Mouse (Mus musculus) cerebellum, postnatal 4 days (tissue): Measurements from ENCODE around the gene Relt.

Experiments
- DNase-seq, 2 experiments: peaks; one replicate each; pipeline ENCODE4 v3.0.0; 2022; ENCODE audit warnings: low spot score in 2 of 2, mixed read lengths in 1 of 2

Relt gene

GRCm38 (mm10) chr7:100862828-100863638 lies at the start of gene Relt:
Gene Relt (minus strand): TSS chr7:100863446.
- peak; percentile 95 to 98 for DNase-seq

GRCm38 (mm10) chr7:100911791-100912190 lies 48.5 kb upstream of the Relt start:
- no peak for DNase-seq

DNA sequence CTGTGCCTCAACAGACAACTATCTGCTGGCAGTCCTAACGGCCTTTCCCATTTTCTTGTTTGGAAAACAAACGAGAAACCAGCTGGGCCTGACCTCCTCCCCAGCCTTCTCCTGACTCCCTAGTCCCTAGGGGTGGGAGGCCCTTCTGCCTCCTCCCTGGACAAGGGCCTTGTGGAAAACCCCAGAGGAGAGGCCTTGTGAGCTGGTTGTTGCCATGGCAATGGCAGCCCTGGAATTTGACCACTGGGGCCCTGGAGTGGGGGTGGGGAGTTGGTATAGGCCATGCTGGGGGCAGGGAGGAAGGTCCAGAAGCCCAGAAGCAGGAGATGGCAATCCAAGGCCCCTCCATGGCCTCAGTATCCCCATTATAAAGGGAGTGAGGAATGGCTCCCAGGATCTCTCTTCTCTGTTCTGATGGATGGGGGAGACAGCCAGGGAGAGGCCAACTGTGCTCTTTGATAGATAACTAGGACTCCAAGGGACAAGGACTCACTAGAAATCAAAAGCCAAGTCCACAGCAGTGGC lies 48.1 kb upstream of the Relt start:
- no peak for DNase-seq

DNA sequence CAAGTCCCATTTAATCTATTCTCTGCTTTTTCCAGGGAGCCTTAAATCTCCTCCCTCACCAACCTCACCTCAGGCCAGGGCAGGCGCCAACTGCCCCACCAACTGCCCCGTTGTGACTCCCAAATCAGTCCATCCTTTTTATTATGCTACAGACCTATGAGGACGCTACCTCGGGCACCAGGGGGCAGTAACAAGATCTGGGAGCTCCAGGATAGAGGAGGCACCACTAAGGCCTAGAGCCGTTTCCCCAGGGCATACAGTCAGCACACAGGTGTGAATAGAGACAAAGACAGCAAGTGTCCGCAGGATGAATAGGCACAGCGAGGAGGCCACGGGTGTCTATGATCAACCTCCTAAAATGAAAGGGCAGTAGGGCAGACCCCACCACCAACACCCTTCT lies 45.3 kb upstream of the Relt start:
- no peak for DNase-seq

GRCm38 (mm10) chr7:100908061-100908460 lies 44.8 kb upstream of the Relt start:
- DNase-seq: no peak

DNA sequence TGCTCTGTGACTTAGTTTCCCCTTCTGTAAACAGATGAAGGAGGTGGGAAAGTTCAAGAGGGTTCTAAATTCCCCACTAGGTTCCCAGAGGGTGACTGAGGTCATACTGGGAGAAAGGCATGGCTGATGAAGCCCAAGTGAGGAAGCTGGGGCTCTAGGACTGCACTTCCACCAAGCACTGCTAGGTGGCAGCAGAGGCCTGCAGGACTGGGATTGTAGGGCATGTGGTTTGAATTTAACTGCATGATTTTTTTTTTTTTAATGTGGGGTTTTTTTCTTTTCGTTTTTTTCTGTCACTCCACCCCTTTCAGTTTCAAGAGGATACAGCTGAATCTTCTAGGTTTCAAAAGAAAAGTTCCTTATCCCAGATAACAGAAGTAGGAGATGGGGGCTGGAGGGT lies 44.0 kb upstream of the Relt start:
- DNase-seq: peak; percentile 64 to 87

GRCm38 (mm10) chr7:100906029-100906789 lies 43.0 kb upstream of the Relt start:
- no peak for DNase-seq

GRCm38 (mm10) chr7:100905037-100905436 lies 41.8 kb upstream of the Relt start:
- DNase-seq: no peak

DNA sequence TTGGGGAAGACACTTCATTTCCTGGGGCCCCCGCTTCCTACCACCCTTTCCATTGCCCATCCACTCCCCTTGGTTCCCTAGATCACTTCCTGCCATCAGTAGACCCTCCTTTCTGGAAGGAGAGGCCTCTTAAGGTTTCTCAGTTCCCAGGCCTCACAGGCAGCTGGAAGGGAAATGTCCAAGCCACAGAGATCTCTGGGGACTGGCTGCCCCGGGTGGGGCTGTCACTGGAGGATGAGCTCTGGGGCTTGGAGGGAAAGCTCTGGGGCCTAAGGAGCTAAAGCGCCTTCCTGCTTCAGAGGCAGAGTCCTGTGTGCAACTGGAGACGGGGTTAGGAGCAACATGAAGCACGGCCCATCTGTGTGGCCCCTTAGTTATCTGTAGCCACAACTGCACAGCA lies 41.4 kb upstream of the Relt start:
- no peak for DNase-seq

DNA sequence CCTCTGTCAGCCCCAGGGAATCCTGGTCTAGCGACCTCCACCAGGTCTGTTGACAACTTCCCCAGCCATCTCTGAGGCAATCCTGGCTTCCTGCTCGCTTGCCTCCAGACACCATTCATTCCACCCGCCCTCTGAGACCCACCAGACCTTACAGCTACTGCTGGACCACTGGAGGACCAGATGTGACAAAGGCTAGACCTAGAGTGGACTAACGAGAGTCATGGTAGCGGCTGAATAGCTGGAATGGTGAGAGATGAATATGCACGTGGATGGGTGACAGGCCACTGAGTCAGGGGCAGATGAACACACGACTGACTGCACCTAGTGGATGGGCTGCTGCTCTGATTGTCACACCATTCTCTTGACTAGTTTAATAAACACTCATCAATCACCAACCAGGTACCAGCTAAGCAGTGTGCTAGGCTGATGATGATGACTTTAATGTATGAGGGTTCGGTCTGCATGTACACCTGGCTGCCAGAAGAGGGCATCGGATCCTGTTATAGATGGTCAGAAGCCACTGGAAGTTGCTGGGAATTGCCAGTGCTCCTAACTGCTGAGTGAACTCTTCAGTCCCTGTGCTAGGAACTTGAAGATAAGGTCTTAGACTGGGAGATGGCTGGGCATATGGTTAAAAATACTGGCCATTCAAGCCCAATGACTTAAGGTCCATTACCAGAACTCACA lies 39.3 kb upstream of the Relt start:
- no peak for DNase-seq

DNA sequence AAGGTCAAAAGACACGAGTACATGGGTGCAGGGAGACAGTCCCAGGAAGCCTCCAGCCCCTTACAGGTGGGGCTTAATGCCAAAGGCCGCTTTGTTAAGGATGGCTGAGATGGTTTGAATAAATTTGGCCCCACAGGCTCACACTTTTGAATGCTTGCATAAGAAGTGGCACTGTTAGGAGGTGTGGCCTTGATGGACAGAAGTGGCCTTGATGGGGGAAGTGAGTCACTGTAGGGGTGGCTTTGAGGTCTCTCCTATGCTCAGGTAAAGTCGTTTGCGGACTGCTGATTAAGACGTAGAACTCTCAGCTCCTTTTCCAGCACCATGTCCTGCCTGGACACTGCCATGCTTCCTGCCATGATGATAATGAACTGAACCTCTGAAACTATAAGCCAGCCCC lies 34.6 kb upstream of the Relt start:
- no peak for DNase-seq

DNA sequence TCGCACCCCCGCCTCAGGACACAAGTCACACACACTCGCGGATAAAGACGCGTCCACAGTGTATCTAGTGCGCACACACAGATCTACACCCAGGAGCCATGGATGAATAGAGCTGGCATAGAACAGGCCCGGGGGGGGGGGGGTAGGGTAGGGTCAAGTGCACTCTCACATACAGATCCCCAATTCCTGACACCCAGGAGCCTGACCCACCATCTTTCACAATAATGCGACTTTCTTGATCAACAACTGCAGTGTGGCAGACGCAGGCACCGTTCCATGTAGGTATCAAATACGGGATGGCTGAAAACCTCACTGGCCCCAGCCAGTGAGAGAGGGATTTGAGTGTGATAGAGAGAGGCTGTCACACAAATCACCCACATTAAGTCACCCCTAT lies 31.6 kb upstream of the Relt start:
- DNase-seq: no peak

GRCm38 (mm10) chr7:100894057-100894832 lies 31.0 kb upstream of the Relt start:
- peak in 1 of 2 experiments; percentile 42 for DNase-seq

DNA sequence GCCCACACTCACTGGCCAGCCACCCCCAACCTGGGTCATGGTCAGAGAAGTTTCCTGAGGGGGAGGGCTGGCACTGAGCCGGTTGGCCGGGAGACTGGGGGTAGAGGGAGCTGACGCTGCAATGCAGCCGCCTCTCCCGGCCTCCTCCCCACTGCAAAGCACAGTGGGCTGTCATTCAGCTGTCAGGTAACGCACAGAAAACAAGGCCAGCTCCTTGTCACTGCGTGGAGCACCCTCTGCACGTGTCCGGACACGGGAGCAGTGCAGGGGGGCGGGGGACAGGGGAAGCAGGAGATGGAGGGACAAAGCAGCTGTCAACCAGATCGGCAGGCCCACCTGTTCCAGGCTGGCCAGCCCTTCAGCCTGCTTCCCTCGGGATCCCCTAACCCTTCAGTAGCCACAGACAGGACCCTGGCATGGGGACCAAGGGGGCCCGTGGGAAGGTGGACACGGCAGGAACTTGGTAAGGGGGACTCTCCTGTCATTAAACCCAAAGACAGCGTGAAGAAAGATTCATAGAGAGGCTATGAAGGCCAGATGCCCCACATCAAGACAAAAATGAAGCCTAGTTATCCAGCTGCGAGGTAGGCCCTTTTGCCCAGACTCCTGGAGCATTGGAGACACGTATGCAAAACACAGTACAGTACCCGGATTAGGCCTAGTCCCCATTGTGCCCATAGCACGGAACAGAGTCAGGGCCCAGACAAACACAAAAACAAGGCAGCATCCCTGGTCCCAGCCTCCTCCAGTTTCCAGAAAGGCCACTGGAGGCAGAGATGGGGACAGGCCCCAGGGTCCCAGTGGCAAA lies 30.2 kb upstream of the Relt start:
- DNase-seq: peak; percentile 42 to 56

DNA sequence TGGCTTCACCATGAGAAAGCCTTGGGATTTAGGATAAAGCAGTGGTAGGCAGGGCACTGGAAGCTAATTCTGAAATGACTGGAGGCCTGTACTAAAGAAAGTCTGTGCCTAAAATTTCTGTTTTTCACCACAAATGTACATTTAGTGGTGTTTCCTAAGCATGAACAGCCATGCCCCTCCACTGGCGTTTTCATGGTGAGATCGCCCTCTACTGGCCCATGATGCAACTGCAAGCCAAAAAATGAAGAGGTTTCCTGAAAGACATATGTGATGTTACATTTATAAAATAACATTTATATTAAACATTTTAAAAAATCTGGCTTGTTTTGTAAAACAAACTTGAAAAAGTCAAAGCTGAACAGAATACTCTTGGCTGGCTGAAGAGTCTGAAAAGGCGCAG lies 23.3 kb upstream of the Relt start:
- peak; percentile 67 to 79 for DNase-seq

DNA sequence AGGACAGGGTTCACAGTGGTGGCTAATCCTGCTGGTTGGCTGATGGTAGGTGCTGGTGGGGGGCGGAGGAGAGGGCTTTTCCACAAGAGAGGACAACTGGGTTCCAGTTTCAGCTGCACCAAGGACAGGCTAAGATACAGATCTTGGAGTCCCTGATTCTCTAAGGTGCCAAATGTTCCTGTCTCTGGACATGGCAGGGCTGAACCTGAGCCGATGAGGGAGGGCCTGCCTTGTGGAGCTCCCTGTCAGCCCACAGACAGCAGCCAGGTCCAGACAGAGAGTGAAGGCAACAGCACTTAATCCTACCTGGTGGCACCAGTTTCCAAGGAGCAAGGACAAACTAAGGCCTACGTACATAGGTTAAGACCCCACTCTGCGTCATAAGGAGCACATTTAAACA lies 21.2 kb upstream of the Relt start:
- DNase-seq: no peak

- DNase-seq: no peak
These were observed 18.7 kb upstream of the Relt start for GRCm38 (mm10) chr7:100881950-100882349.

GRCm38 (mm10) chr7:100881531-100881930 lies 18.3 kb upstream of the Relt start:
- DNase-seq: no peak

DNA sequence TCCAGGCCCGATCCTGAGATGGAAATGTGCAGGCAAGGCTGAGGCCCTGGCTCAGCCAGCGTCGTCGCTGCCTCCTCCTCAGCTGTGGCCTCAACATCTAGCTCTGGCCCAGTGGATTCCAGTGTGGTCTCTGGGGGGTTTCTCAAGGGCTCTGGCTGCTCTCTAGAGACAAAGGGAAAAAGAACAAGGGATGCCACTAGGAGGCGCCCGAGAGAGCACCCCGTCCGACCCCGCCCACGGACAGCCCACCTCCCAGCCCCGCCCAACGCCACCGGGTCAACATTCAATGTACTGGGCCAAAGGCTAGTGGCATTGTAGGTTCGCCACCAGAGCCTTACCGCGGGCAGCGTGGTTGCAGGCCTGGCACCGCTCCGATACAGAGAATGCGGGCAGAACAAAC lies 16.3 kb upstream of the Relt start:
- peak; percentile 50 to 70 for DNase-seq

DNA sequence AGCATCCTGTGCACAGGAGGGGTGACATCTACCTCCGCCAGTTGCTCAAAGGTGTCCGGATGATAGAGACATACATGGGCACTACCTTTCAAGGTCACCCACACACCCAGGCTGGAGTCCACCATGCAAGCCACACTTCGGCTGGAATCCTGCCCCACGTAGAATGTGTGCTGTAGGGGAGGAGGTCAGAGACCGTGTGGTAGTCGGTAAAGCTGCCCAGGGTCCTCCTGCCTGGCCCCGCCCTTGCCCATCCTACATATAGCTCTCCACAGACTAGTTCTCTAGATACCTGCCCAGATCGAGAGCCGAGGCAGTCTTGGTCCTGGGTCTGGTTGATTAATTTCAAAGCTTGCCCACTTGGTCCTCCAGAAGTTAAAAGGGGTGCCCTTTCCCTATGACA lies 13.5 kb upstream of the Relt start:
- DNase-seq: no peak

- no peak for DNase-seq
These were observed 13.0 kb upstream of the Relt start for GRCm38 (mm10) chr7:100876293-100876692.
